Mouse (Mus musculus) mouse trophoblast stem cell (cell line): ENCODE data around the gene As3mt.

Experiments used
- in situ Hi-C, 2 experiments: fragments of 300-500 bp; cut with MseI, MboI; formaldehyde crosslinking; loops; 2 replicates in 1 of 2; 3 replicates in 1 of 2; pipeline ENCODE4 v1.15.1; 2025

Gene As3mt

GRCm38 (mm10) chr19:46744681-46745080 is 37.4 kb downstream of the As3mt start:
- in situ Hi-C loops = loop anchor here (5.0 to 10.0 kb wide), 2 partner anchors 72 to 160 kb away; partner anchors contain the start of gene Cyp17a1 (in 1 of the 2)

- in situ Hi-C loops = loop anchor here (10.0 kb wide), 1 partner anchor 163 kb away; no protein-coding TSS in a partner anchor
Observed at GRCm38 (mm10) chr19:46747799-46748198, 40.5 kb downstream of the As3mt start.

DNA sequence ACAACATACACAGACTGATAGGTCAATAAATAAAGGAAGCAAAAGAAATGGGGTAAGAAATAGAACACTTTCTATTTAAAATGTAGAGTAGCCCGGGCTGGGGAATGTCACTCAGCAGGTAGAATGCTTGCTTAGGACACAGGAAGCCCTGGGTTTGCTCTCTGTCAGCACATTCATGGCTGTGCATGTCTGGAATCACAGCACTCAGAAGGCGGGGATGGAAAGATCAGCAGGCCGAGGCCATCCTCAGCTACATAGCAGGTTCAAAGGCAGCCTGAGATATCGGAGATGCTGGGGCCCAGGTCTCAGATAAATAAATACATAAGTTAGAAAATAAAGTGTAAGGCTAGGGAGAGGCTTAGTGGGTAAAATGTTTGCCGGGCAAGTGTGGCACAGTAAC is 45.0 kb downstream of the As3mt start:
- in situ Hi-C loops = loop anchor here in 1 of 2 experiments (10.0 kb wide), 1 partner anchor 243 kb away; no protein-coding TSS in a partner anchor

- in situ Hi-C loops = loop anchor here in 1 of 2 experiments (10.0 kb wide), 1 partner anchor 240 kb away; no protein-coding TSS in a partner anchor
Observed at GRCm38 (mm10) chr19:46755066-46755465, 47.8 kb downstream of the As3mt start.

DNA sequence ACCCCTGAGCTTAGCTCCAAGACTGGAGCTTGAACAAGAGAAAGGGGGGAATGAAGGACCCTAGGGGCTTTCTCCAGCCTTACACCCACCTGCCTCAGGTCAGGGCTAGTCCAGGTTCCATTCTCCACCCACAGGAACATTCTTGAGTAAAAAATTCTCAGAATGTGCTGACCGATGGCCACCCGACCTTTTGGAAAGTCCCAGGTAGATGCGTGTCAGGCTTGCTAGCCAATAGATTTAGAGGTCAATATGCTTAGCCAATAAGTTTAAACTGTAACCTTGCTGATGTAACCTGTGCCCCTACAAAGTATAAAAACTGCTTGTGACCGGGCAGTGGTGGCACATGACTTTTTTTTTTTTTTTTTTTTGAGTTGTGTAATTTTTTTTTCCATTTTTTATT is 49.0 kb downstream of the As3mt start:
- in situ Hi-C loops = loop anchor here in 1 of 2 experiments (10.0 kb wide), 1 partner anchor 239 kb away; no protein-coding TSS in a partner anchor

DNA sequence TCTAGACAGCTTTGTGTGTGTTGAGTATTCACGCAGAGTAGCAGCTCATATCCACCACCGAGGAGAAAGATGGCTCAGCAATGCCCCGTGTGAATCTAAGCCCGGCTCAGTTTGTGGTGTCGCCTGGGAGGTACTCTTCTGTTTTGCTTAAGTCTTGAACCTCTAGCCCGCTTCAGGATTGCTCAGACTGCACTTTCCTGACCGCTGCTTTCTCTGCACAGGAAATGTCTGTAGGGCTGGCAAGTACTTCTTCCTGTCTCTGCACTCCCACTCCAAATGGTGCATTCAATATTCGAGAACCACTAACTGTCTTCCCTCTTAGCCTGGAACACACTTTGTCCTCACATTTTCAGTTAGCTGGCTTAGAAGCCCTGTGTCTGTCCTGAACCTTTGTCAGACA is 51.8 kb downstream of the As3mt start:
- in situ Hi-C loops = loop anchor here in 1 of 2 experiments (10.0 kb wide), 1 partner anchor 236 kb away; no protein-coding TSS in a partner anchor

GRCm38 (mm10) chr19:46759909-46760308 is 52.7 kb downstream of the As3mt start:
- in situ Hi-C loops = loop anchor here (5.0 to 10.0 kb wide), 2 partner anchors 107 to 235 kb away; no protein-coding TSS in a partner anchor

DNA sequence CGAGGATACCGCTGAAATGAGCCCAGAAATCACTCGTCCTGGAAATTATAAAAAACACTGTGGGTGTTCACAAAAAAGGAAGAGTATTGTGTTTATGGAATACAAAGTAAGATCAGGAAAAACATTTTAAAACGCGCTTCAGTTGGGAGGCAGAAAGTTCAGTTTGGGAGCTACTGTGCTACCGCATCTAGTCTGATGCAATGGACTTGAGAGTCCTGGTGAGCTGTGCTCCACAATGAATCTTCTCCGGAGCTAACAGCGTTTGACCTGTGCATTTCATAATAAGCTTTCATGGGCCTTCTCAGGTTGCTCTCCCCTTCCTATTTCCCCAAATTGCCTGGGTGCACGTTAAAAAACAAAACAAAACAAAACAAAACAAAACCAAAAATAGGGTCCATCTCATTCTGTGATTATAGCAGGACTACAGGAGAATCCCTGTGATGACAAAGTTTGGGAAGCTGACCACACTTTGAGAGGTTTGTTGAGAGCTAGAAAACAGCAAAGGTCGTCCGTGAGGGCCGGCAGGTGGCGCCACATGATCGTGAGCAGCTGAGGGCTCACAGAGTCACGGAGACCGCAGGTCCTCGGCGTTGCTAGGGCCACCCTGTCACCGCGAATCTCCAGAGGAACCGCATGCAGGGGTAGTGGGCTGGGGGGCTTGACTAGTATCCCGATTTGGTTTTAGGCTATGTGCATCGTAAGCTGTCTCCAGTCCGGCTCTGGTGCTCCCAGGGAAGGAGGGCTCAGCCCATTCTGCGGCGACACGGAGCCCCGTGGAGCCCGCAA is 53.3 kb downstream of the As3mt start:
- in situ Hi-C loops = loop anchor here (5.0 kb wide), 1 partner anchor 107 kb away; no protein-coding TSS in a partner anchor

- in situ Hi-C loops = loop anchor here (5.0 kb wide), 1 partner anchor 106 kb away; no protein-coding TSS in a partner anchor
Observed at GRCm38 (mm10) chr19:46761247-46761946, 54.1 kb downstream of the As3mt start, which contains the start of gene Cnnm2. TSS of gene Cnnm2 (plus strand) at chr19:46761596.

DNA sequence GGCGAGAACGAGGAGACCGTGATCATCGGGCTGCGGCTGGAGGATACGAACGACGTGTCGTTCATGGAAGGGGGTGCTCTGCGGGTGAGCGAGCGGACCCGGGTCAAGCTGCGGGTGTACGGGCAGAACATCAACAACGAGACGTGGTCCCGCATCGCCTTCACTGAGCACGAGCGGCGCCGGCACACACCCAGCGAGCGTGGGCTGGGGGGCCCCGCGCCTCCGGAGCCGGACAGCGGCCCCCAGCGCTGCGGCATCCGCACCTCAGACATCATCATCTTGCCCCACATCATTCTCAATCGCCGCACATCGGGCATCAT is 54.7 kb downstream of the As3mt start:
- in situ Hi-C loops = loop anchor here (5.0 kb wide), 1 partner anchor 105 kb away; no protein-coding TSS in a partner anchor

- in situ Hi-C loops = loop anchor here (5.0 kb wide), 1 partner anchor 105 kb away; no protein-coding TSS in a partner anchor
Observed at GRCm38 (mm10) chr19:46762291-46762991, 55.2 kb downstream of the As3mt start.

GRCm38 (mm10) chr19:46762992-46763342 is 55.7 kb downstream of the As3mt start:
- in situ Hi-C loops = loop anchor here (5.0 kb wide), 1 partner anchor 104 kb away; no protein-coding TSS in a partner anchor

DNA sequence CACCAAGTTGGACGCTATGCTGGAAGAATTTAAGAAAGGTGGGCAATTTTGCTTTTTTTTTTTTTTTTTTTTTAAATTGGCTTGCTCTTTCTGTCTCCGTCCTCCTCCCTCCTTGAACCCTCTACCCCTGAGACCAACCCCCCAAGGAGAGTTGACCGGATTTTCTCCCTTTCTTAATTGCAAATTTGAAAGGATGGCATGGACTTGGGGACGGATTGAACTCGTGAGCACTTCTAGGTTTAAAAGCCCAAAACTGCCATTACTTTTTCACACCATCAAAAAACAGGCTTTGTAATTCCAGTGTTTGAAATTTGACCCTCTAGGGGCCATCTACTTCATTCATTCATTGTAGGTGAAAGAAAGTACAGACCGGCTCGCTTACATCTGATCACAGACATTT is 56.1 kb downstream of the As3mt start:
- in situ Hi-C loops = loop anchor here (5.0 kb wide), 1 partner anchor 104 kb away; no protein-coding TSS in a partner anchor

DNA sequence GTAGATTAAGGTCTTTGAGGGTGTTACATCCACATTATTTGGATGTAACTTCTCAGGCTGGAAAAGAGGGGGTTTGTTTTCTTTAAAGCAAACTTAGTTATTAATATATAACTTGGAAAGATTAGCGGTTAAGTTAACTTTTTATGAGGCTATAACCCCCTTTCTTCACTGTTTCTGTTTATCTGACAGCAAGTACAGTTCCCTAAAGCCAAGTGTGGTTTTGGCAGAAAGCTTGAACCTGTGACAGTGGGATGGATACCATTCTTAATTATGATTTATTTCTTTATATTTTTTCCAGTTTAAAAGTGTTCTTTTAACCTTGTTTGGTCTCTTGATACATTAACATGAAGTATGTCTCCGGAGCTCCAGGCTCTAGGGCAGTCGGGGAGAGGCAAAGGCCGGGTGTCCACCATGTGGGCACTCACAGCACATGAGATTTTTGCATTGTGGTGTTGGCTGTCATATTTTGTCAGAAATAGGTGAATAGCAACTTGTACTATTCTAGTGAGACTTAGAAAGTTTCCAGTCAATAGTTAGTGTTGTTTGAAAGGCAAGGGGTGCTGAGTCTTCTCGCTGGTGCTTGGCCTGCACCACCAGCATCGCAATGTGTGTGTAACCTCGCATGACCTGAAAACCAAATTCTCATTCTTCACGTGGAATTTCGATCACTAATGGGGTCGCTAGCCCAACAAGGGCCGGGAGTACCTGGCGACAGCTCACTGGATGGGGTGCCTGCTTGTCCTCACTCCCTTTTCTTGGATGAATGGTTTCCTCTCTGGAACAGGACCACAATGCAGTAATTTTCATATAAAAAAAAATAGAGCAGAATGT is 56.9 kb downstream of the As3mt start:
- in situ Hi-C loops = loop anchor here (5.0 kb wide), 1 partner anchor 103 kb away; no protein-coding TSS in a partner anchor

- in situ Hi-C loops = loop anchor here (5.0 kb wide), 1 partner anchor 103 kb away; no protein-coding TSS in a partner anchor
Observed at GRCm38 (mm10) chr19:46764763-46765117, 57.5 kb downstream of the As3mt start.

GRCm38 (mm10) chr19:46766125-46766524 is 58.9 kb downstream of the As3mt start:
- in situ Hi-C loops = no loop called here

- in situ Hi-C loops = no loop called here
Observed at GRCm38 (mm10) chr19:46769759-46770158, 62.5 kb downstream of the As3mt start.

- in situ Hi-C loops = no loop called here
Observed at GRCm38 (mm10) chr19:46771801-46772200, 64.5 kb downstream of the As3mt start.

GRCm38 (mm10) chr19:46776391-46776790 is 69.1 kb downstream of the As3mt start:
- in situ Hi-C loops = no loop called here

- in situ Hi-C loops = no loop called here
Observed at GRCm38 (mm10) chr19:46776850-46777249, 69.6 kb downstream of the As3mt start.
